Mouse (Mus musculus) megakaryocyte-erythroid progenitor cell, adult 5-6 weeks (primary cell): ENCODE measurements around the gene Cenpt. TPM values are rescaled to one million over a fixed set of nuclear protein-coding genes. Genes with fewer than 3 reads are reported as not detected.

ENCODE experiments used
- ATAC-seq: replicated peaks from 2 replicates; pipeline ENCODE4 v1.8.0; 2016; ENCODE audit warnings: mild to moderate bottlenecking, inconsistent platforms; ENCODE audit not compliant: severe bottlenecking, poor library complexity, low FRiP score, low TSS enrichment
- total RNA-seq, 2 experiments: library from RNA; stranded (forward) in 1 of 2; stranded (reverse) in 1 of 2; fragments of 200-1000, 215-1000 nt in 1 of 2; fragments of >200 nt in 1 of 2; fragmentation: Nextera tagmentation in 1 of 2; gene quantifications; 2 replicates each; pipeline ENCODE4 v1.2.3; 2014 to 2017

Gene Cenpt
- total RNA-seq (2014; fragmentation: Nextera tagmentation) (32.0 and 47.6 TPM in 2 replicates), total RNA-seq (2017) (14.2 and 20.0 TPM in 2 replicates)

GRCm38 (mm10) chr8:105853178-105853577 is at the start of gene Cenpt:
Cenpt (minus strand) TSS chr8:105853278.
- no peak for ATAC-seq

DNA sequence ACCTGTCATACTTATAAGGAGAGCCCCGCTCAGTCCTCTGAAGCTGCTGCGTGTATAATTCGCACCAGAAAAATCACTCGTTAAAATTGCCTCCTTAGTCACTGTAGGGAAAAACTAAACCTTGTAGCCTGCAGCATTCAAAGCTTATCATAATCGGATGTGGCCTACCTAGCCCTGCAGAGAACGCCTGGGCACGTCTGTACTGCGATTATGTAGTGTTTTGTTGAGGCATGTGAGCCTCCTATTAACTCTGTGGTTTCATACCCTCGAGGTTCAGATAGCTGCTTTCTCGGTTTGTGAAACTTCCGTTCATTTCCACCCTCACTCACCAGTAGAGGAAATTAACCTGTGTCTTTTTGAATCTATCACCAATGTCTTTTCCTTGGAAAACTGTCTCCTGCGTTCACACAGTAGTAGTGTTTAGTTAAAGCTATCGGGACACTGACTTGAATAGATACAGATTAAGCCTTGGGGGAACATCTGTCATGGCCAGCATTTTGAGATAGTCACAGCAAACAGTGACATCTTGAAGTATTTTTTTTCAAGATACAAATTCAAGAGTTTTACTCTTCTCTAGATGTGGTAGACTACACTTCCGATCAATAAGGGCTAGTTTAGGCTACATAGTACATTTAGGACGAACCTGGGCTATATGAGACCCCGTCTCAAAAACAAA is 48.0 kb upstream of the Cenpt start:
- peak; percentile 86 for ATAC-seq

DNA sequence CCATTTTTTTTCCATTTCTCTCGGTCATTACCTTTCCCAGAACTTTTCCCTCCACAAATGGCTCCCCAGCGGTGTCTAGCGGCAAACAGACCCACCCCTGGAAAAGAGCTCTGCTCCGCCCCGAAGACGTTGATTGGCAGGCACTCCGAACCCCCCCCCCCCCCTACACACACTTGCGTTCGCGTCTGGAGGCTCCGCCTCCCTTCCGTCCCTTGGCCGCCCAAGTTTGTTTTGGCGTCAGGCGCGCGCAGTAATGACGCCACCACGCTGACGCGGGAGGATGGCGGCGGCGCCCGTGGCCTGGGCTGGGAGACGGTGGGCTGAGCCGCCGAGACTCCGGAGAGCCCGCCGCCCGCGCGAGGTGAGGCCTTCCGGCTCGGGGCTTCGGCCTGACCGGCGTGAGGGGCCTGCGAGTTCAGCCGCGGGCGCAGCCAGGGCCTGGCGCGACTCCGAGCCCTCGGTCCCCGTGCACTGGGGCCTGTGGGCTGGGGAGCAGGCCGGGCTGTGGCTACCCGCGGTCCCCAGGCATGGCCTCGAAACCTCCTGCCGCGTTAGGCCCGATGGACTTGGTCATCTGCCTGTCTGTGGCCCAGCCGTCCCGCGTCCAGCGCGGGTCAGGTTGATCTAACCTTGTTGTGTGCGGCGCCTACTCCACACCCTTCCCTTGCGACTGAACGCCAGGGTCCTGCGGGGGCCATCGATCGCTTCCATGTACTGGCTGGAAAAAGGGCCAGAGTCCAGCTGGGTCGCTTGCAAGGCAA is 47.3 kb upstream of the Cenpt start, which contains the start of gene Pskh1:
Pskh1 (plus strand) TSS at position 262 of the 761 bp plus-strand sequence.
- ATAC-seq = peak; percentile 90

GRCm38 (mm10) chr8:105897801-105898480 is 44.9 kb upstream of the Cenpt start:
- ATAC-seq = no peak

DNA sequence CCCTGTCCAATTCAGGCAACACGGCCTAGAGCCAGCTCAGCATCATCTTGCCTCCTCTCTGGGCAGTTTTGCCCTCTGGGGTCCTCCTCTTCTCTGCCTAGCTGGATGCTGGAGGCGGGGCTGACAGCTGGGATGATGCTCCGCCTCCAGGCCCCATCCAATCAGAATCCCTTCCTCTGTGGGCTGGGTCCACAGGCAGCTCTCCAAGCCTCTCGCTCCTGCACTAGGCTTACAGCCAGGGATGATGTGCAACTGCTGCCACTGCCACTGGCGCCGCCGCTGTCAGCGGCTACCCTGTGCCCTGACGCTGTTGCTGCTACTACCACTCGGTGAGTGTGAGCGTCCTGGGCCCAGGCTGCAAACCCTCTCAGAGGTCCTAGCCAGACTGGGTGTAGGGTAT is 40.3 kb upstream of the Cenpt start, which contains the start of gene Nrn1l:
Nrn1l (plus strand) TSS at position 229 of the 400 bp plus-strand sequence.
- peak; percentile 66 for ATAC-seq

DNA sequence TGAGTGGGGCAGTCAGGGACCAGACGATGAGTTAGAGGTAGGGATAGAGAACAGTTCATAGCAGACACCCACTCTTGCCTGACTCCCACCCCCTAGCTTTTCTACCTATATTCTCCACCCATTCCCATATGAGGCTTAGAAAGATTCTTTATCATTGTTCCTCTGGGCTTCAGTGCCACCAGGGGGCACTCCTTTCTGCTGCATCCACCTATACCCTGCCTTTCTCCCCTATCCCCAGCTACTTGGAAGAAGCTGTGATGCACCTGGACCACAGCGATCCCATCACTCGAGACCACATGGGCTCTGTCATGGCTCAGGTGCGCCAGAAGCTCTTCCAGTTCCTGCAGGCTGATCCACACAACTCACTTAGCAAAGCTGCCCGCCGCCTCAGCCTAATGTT is 39.4 kb upstream of the Cenpt start:
- 0 out of 2 replicates have a peak, but pooled peaks have one; percentile 21 for ATAC-seq

- ATAC-seq = no peak
Observed at GRCm38 (mm10) chr8:105890870-105891269, 37.8 kb upstream of the Cenpt start.

GRCm38 (mm10) chr8:105889756-105890465 is 36.8 kb upstream of the Cenpt start:
- no peak for ATAC-seq

- peak; percentile 91 for ATAC-seq
Observed at GRCm38 (mm10) chr8:105880754-105881520, 27.9 kb upstream of the Cenpt start, which contains the start of gene Edc4. Edc4 (plus strand) TSS chr8:105880881.

- ATAC-seq = no peak
Observed at GRCm38 (mm10) chr8:105874301-105874700, 21.2 kb upstream of the Cenpt start.

DNA sequence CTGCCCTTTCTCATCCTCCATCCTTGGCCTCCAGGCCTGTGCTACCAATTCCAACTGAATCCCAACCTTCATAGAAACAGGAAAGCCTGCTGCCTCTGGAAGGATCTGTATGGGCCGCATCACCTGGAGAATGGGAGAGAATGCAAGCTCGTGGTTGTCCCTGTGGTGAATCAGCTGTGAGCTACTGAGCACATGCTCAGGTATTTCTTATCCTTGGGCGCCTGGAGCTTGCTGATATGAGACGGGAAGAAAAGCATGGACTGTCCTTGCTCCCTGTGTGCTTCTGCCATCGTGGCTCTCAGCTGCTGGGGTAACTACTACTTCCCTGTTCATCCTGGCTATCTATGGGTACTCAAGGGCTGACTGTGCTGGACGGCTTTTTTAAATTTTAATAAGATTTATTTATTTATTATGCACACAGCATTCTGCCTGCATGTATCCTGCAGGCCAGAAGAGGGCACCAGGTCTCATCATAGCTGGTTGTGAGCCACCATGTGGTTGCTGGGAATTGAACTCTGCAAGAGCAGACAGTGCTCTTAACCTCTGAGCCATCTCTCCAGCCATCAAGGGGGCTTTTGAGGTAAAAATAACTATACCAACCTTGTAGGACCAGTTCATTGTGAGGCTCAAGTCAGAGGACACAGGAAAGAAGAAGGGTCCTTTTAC is 13.4 kb upstream of the Cenpt start:
- no peak for ATAC-seq

DNA sequence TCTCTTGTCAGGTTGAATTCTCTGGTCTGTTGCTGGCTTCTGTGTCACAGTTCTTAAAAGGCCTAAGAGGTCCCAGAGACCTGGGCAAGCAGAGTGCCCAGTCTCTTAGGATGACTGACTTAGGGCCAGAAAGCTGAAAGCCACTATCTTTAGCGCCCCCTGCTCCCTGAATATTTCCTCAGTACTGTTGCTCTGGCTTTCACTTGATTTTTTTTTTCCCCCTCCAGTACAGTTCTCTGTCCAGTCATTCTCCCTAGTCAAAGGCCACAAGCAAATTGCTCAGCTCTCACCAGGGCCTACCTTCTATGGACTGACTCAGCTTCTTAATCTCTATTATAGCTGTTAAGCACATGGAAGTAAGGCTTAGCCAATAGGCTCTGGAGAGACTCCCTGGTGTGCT is 8.9 kb upstream of the Cenpt start:
- ATAC-seq = no peak

GRCm38 (mm10) chr8:105860143-105860981 is 7.3 kb upstream of the Cenpt start, which contains the start of gene Nutf2:
Nutf2 (plus strand) TSS chr8:105860580.
- peak; percentile 91 for ATAC-seq

- ATAC-seq = peak; percentile 32
Observed at GRCm38 (mm10) chr8:105859314-105859713, 6.2 kb upstream of the Cenpt start.

- no peak for ATAC-seq
Observed at GRCm38 (mm10) chr8:105858495-105858894, 5.4 kb upstream of the Cenpt start.

DNA sequence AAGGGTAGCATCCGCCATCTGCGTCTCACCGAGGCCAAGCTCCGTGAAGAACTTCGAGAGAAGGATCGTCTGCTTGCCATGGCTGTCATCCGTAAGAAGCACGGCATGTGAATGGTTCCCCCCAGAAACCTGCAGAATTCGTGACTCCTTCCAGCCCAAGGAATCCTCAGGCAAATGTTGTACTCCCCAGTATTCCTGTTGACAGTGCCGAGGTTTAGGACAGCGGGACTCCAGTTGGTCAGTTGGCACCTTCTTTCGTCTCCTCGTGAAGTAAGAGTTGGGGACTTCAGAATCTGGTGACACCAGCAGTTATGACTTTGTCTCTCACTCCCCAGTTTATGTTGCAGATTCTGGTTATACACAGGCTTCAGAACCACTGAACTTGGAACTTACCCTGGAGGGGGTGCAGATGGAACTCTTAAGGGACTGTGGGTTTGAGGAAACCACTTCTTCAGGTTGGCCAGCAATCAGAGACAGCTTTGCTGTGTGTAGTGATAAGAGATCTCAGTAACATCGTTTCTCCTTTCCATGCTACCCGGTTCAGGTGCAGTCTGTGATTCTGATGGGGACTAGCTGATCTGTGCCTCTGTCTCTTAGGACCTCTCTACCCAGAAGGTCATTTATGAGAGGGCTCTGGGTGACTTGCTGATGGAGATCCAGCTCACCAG is 3.2 kb upstream of the Cenpt start:
- ATAC-seq = no peak
